Mouse (Mus musculus) layer of hippocampus, adult 11-12 months (tissue): ENCODE data around the gene Exoc3l4.

Experiments used
- DNase-seq: peaks from one replicate; pipeline ENCODE4 v3.0.0; 2022; ENCODE audit warnings: low spot score

Exoc3l4 gene

DNA sequence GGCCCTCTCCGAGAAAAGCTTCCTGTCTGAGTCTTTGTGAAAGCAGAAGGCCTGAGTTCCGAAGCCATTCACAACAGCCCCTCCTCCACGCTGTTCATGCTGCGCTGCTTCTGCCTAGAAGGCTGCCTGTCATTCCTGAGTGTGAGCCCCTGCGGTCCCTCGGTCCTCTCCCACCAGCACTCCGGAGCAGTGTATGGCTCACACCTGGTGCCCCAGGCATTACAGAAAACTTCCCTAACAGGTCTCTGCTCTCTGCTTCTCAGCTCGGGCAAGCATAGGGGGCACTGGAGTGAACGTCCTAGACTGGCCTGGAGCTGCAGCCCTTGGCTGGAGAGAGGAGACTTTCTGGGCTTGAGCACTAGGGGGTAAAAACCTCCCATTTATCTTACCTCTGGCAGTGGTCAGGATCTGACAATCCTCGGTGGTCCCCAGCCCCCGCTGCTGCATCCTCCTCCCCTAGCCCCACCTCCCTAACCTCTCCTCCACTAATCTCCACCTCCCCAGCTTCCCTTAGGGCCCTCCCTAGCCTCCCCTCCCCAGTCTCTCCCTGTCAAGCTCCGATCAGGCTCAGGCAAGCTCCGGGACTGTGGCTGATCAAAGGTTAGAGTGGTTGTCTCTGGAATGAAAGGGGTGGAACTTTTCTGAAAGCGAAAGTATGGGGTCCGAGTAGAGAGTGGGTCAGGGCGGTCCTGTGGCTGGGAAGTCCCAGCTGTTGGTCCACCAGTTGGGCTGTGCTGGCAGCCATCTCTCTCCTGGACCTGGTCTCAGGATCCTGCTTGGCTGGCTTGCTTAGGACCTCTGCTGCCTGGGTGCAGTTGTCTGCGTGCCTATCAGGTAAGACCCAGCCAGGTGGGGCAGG lies at the start of gene Exoc3l4:
Exoc3l4 (plus strand) TSS at position 97 of the 859 bp plus-strand sequence.
- no peak for DNase-seq

DNA sequence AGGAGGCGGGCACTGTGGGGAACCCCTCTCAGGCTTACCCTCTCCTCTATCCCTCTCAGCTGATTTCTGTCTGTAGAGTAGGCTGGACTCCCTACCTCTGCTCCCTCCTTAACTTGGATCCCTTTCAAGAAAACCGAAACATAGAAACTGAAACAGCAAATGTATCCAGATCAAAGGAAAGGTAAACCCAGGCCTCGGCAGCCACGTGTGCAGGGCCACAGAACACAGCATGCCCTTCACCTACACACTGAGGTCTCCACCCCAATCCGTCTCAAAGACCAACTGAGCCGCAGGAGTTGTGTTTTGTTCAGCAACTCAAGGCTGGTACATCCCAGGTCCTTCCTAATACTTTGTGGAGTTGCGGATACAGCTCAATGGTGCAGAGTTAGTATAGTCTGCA lies 49.8 kb upstream of the Exoc3l4 start:
- no peak for DNase-seq

DNA sequence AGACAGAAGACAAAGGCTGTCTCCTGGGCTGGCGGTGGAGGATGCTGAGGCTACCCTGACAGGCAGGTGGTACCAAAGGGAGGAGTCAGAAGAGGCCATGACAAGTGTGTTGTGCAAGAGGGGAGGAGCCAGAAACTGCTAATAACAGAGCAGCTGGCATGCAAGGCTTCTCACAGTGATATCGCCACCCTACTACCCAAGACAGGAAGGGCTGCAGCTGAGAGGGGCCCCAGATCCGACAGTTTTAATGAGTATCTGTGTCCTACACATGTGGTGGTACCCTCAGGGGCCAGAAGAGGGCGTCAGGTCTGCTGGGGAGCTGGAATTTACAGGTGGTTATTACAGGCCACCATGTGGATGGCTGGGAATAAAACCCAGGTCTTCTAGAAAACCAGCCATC lies 46.6 kb upstream of the Exoc3l4 start:
- no peak for DNase-seq

DNA sequence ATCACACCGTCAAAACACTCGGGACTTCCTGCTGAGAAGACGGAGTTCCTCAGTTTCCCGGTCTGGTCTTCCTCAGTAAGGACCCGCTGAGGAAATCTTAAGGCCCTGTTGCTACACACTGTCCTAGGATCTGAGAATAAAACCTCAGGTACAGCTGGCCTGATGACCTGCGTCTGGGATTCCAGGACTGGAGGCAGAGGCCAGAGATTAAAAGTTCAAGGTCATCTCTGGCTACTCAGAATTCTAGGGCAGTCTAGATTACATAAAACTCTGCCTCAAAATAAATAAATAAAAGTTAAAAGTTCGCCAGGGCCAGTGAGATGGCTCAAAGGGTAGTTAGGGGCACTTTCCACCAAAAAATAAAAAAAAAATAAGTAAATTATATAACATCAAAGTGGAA lies 44.9 kb upstream of the Exoc3l4 start:
- no peak for DNase-seq

DNA sequence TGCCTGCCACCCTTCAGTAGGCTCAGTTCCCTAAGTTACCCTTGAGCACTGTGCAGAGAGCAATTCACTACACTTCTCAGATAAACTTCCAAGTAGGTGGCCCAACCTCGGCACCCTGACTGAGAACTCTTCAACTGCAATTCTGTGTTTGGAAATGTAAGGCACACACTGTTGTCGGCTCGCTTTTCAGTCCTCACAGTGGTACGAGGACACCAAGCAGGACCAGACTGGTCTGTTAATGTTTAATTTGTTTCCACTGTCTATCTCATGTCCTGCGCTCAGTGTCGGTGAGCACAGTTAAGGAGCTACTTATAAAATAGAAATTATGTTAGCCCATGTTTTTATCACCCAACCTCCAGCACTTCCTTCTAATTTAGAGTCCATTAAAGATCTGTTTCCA lies 43.4 kb upstream of the Exoc3l4 start:
- DNase-seq, result no peak

DNA sequence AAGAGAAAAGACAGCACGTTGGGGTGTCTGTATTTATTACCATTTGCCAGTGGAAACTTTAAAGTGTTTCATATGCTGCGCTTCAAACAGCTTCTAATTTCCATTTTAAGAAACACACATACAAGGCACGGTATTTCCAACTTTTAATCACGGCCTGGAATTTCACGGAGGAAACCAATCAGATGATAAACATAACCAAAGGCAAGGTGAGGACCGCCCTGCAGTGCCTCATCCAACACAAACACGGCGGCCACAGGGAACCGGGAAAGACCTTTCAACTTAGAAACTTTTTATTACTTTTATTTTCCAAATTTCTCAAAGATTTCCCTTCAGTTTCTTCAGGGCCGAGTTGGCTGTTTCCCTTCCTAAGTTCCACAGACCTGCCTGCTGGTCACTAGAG lies 42.1 kb upstream of the Exoc3l4 start:
- DNase-seq, result no peak

DNA sequence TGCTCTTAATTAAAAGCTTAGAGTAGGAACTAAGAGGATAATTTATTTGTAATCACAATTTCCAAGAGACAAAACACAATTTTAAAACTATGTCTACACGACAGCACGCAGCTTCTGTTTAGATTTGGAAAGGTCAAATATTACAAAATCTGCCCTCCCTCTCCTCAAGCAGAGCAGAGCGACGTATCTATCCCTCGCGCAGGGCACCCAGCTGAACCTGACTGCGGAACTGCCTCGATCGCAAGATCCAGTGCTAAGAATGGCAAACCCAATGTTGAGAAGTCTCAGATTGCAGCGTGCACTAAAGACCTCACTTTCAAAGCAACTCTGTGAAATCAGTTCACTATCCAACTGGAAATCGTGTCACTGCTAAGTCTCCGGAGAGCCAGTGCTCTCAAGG lies 41.3 kb upstream of the Exoc3l4 start:
- DNase-seq, result no peak

DNA sequence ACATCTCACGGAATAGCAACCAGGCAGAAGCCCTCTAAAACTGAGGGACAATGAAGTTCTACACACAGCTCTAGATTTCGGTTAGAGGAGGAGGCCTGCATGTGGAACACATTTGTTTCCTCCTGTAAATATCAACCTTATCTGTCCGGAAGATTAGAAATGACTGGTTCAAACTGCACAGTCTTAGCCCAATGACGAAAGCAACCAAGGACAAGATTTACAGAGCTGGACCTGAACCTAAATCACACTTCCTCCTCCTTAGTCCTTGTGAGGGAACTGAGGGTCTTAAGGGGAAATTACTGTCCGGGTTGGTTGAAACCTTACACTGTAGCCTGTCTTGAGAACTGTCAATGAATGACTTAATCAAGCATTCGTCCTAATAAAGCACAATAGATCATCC lies 40.8 kb upstream of the Exoc3l4 start:
- DNase-seq, result no peak

DNA sequence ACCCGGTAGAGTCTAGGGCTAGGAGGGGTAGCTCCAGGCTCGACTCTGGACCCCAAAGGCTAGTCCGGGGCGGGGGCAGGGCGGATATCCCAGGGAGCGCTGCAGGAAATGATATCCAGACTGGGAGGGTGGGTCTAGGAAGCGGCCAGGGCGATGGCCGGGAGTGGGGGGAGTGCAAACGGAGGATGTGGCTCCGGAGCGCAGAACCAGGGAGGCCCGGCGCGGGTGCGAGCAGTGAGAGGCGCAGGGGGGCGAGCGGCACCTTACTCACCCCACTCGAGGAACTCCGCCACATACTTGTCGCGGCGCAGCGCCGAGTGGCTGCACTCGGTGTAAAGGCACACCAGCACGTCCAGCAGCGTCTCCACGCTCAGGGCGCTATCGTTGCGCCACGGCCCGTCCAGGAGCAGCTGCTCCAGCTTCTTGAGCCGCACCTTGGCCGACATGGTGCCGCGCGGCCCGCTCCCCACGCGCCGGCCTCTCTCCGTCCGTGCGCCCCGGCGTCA lies 39.9 kb upstream of the Exoc3l4 start:
- DNase-seq, result peak; percentile 32

DNA sequence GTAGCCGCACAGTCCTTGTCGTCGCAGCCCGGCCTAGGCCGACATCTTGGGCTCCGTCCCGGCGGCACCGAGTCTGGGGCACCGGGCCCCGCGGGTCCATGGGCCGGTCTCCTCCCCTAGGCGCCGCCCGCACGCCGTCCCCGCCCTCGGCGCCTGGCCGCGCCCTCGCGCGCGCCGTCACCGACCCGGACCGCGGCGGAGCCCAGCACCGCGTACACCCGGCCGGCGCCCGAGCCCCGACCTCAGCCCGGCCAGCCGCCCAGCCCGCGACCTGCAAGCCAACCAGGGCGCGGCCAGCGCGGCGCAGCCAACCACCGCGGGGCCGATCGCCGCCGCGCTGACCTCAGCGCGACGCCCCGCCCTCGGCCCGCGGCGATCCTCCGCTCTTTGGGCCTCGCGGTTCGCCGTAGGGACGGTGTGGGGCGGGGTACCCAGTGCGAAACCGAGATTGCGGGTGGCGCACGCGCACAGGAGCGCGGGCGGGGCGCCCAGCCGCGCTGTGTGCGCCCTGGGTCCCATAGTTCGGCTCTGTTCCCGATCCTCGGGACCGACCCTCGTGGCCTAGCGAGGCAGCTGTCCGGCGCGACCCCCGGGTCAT lies 39.3 kb upstream of the Exoc3l4 start, which contains the start of gene Cdc42bpb:
Cdc42bpb (minus strand) TSS at position 343 of the 598 bp plus-strand sequence.
- peak; percentile 94 for DNase-seq

DNA sequence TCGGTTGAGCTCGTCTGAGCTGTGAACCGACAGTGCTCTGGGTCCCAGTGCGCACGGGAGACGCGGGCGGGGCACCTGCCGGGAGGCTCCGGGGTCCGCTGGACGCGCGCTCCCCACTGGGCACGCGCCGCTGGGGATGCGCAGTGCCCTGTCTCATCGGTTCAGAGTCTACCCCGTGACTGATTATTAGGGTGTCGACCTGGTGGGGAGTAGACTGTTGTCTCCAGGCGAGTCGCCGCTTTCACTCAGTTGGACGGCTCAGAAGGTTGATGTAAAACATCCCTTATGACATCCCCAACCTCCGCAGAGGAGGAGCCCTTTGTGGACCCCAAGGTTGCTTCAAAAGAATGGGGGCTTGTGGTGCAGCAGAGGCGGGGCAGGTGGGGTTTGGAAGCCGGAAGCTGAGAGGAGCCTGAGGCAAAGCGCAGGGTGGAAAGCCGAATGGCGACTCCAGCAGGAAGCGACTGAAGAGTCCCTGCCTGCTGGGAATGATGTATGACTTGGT lies 38.8 kb upstream of the Exoc3l4 start:
- DNase-seq, result peak; percentile 50

DNA sequence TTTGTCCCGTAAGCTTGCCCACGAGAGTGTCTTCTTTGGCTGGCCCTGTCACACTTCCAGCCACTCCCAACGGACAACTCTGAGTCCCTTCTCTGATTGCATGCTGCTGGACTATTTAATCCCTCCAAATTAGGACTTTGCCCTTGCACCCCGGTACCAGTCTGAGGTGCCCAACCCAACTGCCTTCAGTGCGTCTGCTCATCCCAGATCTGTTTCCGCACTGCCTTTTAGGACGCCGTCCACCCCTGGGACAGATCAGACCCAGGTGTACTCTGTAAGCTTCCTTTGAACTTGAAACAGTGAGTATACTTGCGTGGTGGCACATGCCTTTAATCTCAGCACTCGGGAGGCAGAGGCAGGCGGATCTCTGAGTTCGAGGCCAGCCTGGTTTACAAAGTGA lies 38.0 kb upstream of the Exoc3l4 start:
- DNase-seq, result no peak

DNA sequence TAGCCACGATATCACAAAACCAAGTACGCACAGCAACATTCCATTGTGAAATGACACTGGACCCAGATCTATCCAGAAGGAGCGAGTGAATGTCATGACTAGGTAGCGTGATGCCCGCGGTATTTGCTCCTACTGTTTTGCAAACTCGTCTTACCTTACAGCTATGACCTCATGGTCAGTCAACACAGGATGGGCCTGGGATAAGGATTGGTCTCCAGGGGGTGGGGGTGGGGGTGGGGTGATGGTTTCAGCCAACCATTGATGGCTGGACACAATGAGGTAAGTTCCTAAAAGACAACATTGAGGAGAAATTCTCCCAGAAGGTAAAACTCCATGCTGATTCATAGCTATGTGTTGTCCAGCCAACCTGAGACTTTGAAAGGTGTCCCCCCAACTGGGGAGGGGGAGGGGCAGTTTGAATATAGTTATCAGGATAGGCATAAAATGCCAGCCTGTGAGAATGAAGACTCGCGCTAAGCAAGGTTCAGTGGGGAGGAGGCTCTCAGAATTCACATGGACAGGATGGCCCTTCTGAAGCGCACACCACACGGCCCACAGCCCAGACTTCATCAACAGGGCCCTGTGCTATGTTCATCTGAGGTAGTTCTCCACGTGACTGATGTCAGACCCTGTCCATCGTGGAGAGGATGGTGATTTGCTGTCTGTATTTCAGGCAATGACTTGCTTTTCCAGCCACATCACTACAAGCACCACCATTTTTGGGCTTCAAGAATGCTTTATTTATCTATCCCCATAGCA lies 30.8 kb upstream of the Exoc3l4 start:
- no peak for DNase-seq

DNA sequence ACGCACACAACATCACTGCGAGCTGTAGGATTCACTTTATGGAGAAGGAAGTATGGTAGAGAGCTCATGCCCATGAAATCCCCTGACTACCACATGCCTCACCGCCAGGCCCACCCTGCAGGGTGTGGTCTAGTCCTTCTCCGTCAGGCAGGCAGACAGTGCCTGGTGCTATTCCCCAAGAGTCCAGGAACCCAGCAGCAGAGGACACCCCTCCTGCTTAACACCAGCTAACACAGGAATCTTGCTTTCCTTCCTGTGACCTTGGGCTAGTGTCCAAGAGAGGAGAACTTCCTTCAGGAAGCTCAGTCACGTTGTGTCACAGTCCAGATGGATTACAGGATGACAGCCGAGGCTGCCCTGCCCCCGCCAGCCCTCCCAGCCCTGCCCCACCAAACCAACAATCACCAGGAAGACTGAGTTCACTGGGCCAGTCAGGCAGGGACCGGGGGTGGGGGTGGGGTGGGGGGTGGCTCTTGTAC lies 30.1 kb upstream of the Exoc3l4 start:
- DNase-seq, result no peak

DNA sequence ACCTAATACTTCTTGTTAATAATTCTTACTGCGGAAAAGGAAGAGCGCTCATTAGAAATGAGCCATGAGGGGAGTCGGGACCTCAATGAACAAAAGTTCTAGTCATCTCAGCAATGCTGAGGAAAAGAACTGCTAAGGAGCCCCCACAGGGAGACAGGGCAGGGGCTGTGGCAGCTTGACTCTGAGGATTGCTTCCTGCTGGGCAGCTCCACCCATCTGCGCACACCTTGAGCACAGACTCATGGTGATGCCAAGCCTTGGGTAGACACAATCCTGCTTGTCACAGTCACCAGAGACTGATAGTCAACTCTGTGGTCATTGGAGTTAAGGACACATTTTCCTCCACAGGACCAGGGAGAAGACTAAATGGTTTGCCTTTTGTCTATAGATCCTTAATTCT lies 29.7 kb upstream of the Exoc3l4 start:
- DNase-seq, result no peak

DNA sequence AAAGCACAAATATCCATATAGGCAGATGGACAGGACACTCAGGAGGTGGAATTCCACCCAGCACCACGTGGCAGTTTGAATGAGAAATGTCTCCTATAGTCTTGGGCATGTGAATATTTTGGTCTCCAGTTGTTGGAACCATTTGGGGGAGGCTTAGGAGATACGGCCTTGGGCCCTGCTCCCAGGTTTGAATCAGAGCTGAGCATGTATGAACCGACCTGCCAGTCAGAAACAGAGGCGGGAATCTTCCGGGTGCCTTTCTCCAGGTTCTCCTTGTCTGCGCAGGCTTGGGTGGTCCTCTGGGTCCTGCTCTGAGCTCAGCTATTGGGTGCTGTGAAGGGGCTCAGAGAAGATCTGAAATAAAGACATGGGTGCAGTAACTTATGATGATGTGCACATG lies 22.8 kb upstream of the Exoc3l4 start:
- DNase-seq, result no peak

DNA sequence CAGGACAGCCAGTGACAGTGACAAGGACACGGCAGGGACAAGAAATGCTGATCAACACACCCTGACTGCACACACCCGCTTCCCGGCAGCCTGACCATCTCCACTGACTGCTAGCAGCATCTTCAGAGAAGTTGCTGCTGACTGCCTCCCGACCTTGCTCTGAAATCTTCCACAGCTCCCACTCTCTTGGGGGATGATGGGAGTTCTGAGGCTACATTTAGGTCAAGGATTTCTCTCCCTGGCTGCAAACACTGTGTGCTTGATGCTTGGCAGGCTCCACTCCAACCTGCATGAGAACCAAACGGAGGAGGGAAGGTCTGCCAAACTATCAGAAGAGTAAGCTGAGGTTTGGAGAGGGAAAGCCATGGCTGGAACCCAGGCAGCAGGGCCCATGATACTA lies 19.8 kb upstream of the Exoc3l4 start:
- DNase-seq, result no peak

DNA sequence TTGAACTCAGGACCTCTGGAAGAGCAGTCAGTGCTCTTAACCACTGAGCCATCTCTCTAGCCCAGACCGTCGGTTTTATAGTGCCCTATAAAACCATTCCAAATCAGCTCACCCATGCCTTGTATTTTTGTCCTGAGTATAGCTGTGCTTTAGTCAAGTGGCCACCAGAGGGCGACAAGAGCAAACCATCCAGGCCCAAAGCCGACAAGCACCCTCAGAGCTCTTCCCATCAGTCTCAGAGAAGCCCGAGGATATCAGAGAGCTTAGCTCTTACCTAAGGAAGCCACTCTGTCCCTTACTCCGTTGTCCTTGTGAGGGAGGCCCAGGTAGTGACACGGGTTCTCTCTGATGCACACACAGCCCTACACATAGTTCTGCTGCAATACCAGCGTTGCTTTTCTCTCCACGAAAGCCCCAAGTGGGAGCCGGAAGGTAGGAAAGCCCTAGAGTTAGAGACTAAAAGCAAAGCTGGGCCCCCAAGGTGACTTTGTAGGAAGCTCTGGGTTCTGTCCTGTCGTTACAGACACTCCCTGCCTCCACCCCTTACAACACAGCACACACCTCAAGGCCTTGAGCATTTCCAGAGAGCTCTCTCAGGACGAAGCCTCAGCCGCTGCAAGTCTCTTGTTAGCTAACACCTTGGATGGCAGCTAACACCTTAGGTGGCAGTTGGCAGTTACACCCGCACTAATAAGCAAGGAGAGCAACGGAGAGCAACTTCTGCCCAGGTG lies 15.2 kb upstream of the Exoc3l4 start:
- DNase-seq, result peak; percentile 78

DNA sequence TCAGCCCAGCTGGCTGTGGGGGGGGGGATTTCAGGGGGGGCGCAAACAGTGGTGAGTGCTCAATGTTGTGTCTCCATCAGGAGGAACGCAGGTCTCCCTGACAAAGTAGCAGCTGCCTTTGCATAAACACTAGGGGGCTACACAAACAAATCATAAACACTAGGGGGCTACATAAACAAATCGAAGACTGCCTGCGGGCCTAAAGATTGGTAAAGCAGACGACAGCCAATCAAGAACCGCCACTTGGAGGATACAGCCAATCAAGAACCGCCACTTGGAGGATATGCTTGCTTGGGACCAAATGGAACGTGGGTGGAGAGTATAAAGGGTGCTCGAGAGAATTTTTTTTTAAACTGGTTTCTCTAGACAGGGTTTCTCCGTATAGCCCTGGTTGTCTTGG lies 11.9 kb upstream of the Exoc3l4 start:
- DNase-seq, result no peak

DNA sequence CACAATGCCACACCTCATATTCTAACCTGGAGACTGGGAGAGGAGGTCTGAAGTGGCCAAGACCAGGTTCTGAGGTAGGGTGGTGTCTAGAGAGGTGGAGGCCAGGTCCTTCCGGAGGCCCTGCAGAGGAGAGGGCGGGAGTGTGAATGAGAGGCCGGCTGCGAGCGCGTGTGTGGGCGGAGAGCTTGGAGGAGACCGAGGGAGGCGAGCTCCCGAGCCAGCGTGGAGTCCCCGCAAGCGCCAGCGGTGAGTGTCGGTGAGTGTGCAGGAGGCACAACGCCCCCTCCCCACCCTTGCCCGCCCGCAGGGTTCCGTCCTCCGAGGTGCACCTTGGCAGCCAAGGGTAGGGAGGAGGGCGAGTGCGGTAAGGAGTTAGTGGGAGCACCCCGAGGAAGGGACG lies 10.2 kb upstream of the Exoc3l4 start, which contains the start of gene Lbhd2:
Lbhd2 (plus strand) TSS at position 188 of the 400 bp plus-strand sequence.
- no peak for DNase-seq

DNA sequence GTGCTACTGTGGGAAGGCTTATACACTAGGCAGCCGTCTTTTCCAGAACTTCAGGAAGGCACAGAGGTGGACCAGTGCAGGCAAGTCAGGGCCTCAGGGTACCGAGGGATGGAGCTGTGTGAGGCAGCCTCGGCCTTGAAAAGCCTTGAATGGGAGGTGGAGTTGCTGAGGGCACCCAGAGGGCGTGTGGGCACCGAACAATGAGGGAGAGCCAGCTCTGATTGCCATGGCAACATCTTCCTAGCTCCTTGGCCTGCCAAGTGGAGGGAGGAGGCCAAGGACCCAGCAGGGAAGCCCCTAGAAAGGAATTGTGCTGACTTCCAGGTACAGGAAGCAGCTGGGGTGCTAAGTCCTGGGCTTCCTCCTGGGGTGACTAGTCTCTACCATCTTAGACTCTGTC lies 7.2 kb upstream of the Exoc3l4 start:
- DNase-seq, result no peak
